Comparison of ENCODE assay signal across 17 mouse cellular contexts in the genomic region with DNA sequence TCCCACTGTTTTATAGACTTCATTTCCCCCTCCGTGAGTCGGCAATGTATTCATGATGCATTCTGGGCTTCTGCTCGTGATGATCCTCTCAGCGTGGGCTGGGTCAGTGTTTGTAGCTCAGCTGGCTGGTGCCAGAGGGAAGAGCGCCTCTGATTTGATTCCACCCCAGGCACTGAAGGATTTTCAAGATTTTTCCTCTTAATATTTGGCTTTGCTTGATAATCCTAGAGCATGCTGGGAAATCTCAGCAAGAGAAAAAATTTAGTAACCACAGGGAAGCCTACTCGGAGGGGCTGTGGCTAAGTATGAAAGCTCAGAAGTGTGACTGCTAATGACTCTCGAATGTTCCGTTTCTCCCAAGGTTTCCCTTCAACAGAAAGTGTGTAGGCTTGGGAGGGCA. TPM values are rescaled to one million over a fixed set of nuclear protein-coding genes. Genes with fewer than 3 reads are reported as not detected.
A peak's percentile ranks its signal among the peaks of the same experiment; 100 is the strongest.
DNase-seq lines count a peak whose midpoint lies in the region; ATAC-seq and TF ChIP-seq lines count a peak whose summit lies in the region.
"Had no signal": no experiment of that assay in that cellular context is flagged by ENCODE, and none has a peak within 500 bp of the region (broad histone marks: within the 10 kb centered on the region; RNA-seq: fewer than 3 reads in every experiment).

No protein-coding gene starts in this region.

- WGBS in forebrain, postnatal 0 days: 49% methylated on average over 8 of the region's 8 CpGs
- 85% methylated on average over 8 of the region's 8 CpGs for whole genome bisulfite sequencing in forebrain, embryonic 10.5 days
- WGBS in neural tube, embryonic 13.5 days: 49% methylated on average over 8 of the region's 8 CpGs
- WGBS in embryonic facial prominence, embryonic 15.5 days: 43% methylated on average over 8 of the region's 8 CpGs
- 46% methylated on average over 8 of the region's 8 CpGs for WGBS in neural tube, embryonic 15.5 days
- 70% methylated on average over 8 of the region's 8 CpGs for WGBS in kidney, embryonic 14.5 days

- no peak overlapping the region for H3K4me2 ChIP-seq in forebrain, postnatal 0 days (ENCODE audit: low read depth)
- peak overlapping the region; percentile 13; the same call in 1 of the 2 replicates for H3K4me2 ChIP-seq in neural tube, embryonic 13.5 days
- H3K4me2 ChIP-seq in embryonic facial prominence, embryonic 15.5 days (replicated peaks): 0 out of 2 replicates have a peak overlapping the region, but pooled peaks have one; percentile 10
- peak overlapping the region; percentile 41 for H3K4me2 ChIP-seq in neural tube, embryonic 15.5 days
- no peak overlapping the region for H3K4me2 ChIP-seq in kidney, embryonic 14.5 days (replicated peaks; ENCODE audit: low read depth, low read length)
- H3K4me2 ChIP-seq: liver, embryonic 11.5 days; lung, embryonic 15.5 days had no signal

- DNase-seq in forebrain, postnatal 0 days: peak; percentile 27
- DNase-seq in forebrain, embryonic 10.5 days (ENCODE audit: extremely low spot score, low spot score): no peak
- DNase-seq in neural tube, embryonic 10.5 days (ENCODE audit: extremely low spot score, low spot score): no peak
- no peak for DNase-seq in frontal cortex, postnatal 10 days (ENCODE audit: low spot score in 2 of 2)
- DNase-seq: gastrocnemius, postnatal 25 days; kidney, adult 11 months; kidney, postnatal 25 days; spleen, adult 18-20 months; thymus, postnatal 25 days had no signal

- H3K4me3 ChIP-seq in forebrain, postnatal 0 days (ENCODE audit: low read depth, low read length): no peak overlapping the region
- no peak overlapping the region for H3K4me3 ChIP-seq in forebrain, embryonic 10.5 days
- no peak overlapping the region for H3K4me3 ChIP-seq in neural tube, embryonic 13.5 days
- H3K4me3 ChIP-seq in embryonic facial prominence, embryonic 15.5 days (replicated peaks): no peak overlapping the region
- no peak overlapping the region for H3K4me3 ChIP-seq in neural tube, embryonic 15.5 days (replicated peaks)
- no peak overlapping the region for H3K4me3 ChIP-seq in kidney, embryonic 14.5 days (ENCODE audit: low read length)
- H3K4me3 ChIP-seq: heart, embryonic 10.5 days; lung, embryonic 15.5 days had no signal

- ATAC-seq in forebrain, postnatal 0 days: no peak
- ATAC-seq in neural tube, embryonic 13.5 days (ENCODE audit: low read depth): 0 out of 2 replicates have a peak, but pooled peaks have one; percentile 23
- ATAC-seq in embryonic facial prominence, embryonic 15.5 days (ENCODE audit: insufficient number of reproducible peaks, low FRiP score, low TSS enrichment, low read depth): no peak
- peak; percentile 50; the same call in 1 of the 2 replicates for ATAC-seq in neural tube, embryonic 15.5 days (ENCODE audit: low FRiP score)
- no peak for ATAC-seq in kidney, embryonic 14.5 days (ENCODE audit: low FRiP score, low TSS enrichment)

- H3K9me3 ChIP-seq in forebrain, postnatal 0 days (ENCODE audit: low read length): no peaks in the 10 kb centered on the region
- no peaks in the 10 kb centered on the region for H3K9me3 ChIP-seq in forebrain, embryonic 10.5 days
- H3K9me3 ChIP-seq in neural tube, embryonic 13.5 days: no peaks in the 10 kb centered on the region
- H3K9me3 ChIP-seq in embryonic facial prominence, embryonic 15.5 days (replicated peaks): no peaks in the 10 kb centered on the region
- H3K9me3 ChIP-seq in neural tube, embryonic 15.5 days (replicated peaks): no peaks in the 10 kb centered on the region
- H3K9me3 ChIP-seq in kidney, embryonic 14.5 days (ENCODE audit: control insufficient read depth, low read length): no peaks in the 10 kb centered on the region
- H3K9me3 ChIP-seq: heart, embryonic 10.5 days; lung, embryonic 15.5 days had no signal

- no peak overlapping the region for H3K9ac ChIP-seq in forebrain, postnatal 0 days
- H3K9ac ChIP-seq in neural tube, embryonic 13.5 days: no peak overlapping the region; the same call in 1 of the 2 replicates
- no peak overlapping the region for H3K9ac ChIP-seq in embryonic facial prominence, embryonic 15.5 days
- no peak overlapping the region for H3K9ac ChIP-seq in neural tube, embryonic 15.5 days (replicated peaks)
- no peak overlapping the region for H3K9ac ChIP-seq in kidney, embryonic 14.5 days (ENCODE audit: low read depth, low read length)
- H3K9ac ChIP-seq: lung, embryonic 15.5 days had no signal

- no peaks in the 10 kb centered on the region for H3K27me3 ChIP-seq in forebrain, postnatal 0 days (ENCODE audit: insufficient read depth, low read length)
- no peaks in the 10 kb centered on the region for H3K27me3 ChIP-seq in forebrain, embryonic 10.5 days (ENCODE audit: poor library complexity, severe bottlenecking)
- no peaks in the 10 kb centered on the region for H3K27me3 ChIP-seq in neural tube, embryonic 13.5 days
- no peaks in the 10 kb centered on the region for H3K27me3 ChIP-seq in embryonic facial prominence, embryonic 15.5 days
- H3K27me3 ChIP-seq in neural tube, embryonic 15.5 days (replicated peaks): no peaks in the 10 kb centered on the region
- H3K27me3 ChIP-seq in kidney, embryonic 14.5 days (ENCODE audit: control insufficient read depth, insufficient read depth, low read length): no peaks in the 10 kb centered on the region
- H3K27me3 ChIP-seq: lung, embryonic 15.5 days had no signal

- no peak for TF ChIP-seq CTCF in forebrain, postnatal 0 days (IDR thresholded peaks at IDR 0.05; ENCODE audit: low read depth)

- H3K27ac ChIP-seq in forebrain, postnatal 0 days (ENCODE audit: low read depth, low read length): no peak overlapping the region
- no peak overlapping the region for H3K27ac ChIP-seq in forebrain, embryonic 10.5 days
- peak overlapping the region; percentile 34 for H3K27ac ChIP-seq in neural tube, embryonic 13.5 days (replicated peaks)
- no peak overlapping the region for H3K27ac ChIP-seq in embryonic facial prominence, embryonic 15.5 days (replicated peaks)
- peak overlapping the region; percentile 49; the same call in 1 of the 2 replicates for H3K27ac ChIP-seq in neural tube, embryonic 15.5 days (replicated peaks)
- H3K27ac ChIP-seq in kidney, embryonic 14.5 days (ENCODE audit: low read depth, low read length): no peak overlapping the region
- H3K27ac ChIP-seq: heart, embryonic 10.5 days; lung, embryonic 15.5 days had no signal

- H3K36me3 ChIP-seq in forebrain, postnatal 0 days (ENCODE audit: insufficient read depth): no peaks in the 10 kb centered on the region
- H3K36me3 ChIP-seq in forebrain, embryonic 10.5 days (replicated peaks): no peaks in the 10 kb centered on the region
- H3K36me3 ChIP-seq in neural tube, embryonic 13.5 days: no peaks in the 10 kb centered on the region
- H3K36me3 ChIP-seq in embryonic facial prominence, embryonic 15.5 days: no peaks in the 10 kb centered on the region
- H3K36me3 ChIP-seq in neural tube, embryonic 15.5 days: no peaks in the 10 kb centered on the region
- no peaks in the 10 kb centered on the region for H3K36me3 ChIP-seq in kidney, embryonic 14.5 days (ENCODE audit: control insufficient read depth, insufficient read depth, low read length)
- H3K36me3 ChIP-seq: heart, embryonic 10.5 days; lung, embryonic 15.5 days had no signal

- no peaks in the 10 kb centered on the region for H3K4me1 ChIP-seq in forebrain, postnatal 0 days (ENCODE audit: insufficient read depth)
- no peaks in the 10 kb centered on the region for H3K4me1 ChIP-seq in forebrain, embryonic 10.5 days
- H3K4me1 ChIP-seq in neural tube, embryonic 13.5 days (replicated peaks): peaks cover 18% of the 10 kb centered on the region
- H3K4me1 ChIP-seq in embryonic facial prominence, embryonic 15.5 days: peaks cover 6% of the 10 kb centered on the region; the same call in 1 of the 2 replicates
- peaks cover 16% of the 10 kb centered on the region for H3K4me1 ChIP-seq in neural tube, embryonic 15.5 days
- H3K4me1 ChIP-seq in kidney, embryonic 14.5 days (ENCODE audit: control insufficient read depth, insufficient read depth, low read length): 0 out of 2 replicates have a peak, but pooled peaks cover 4% of the 10 kb centered on the region
- H3K4me1 ChIP-seq: heart, embryonic 10.5 days; lung, embryonic 15.5 days had no signal

RNA-seq across cellular contexts. Expression of a gene that starts 49.9 kb away (rescaled TPM):
- 2.6 and 4.5 TPM in 2 replicates for total RNA-seq in forebrain, postnatal 0 days (2014; rRNA removed)
- 2.6 and 3.8 TPM in 2 replicates for polyA plus RNA-seq in forebrain, postnatal 0 days (2015; fragmentation: Nextera tagmentation; extraction: Ambion mirVana)
- polyA plus RNA-seq in forebrain, embryonic 10.5 days (2016; fragmentation: Nextera tagmentation; extraction: Ambion mirVana): not detected in 2 replicates
- polyA plus RNA-seq in neural tube, embryonic 13.5 days (2015; fragmentation: Nextera tagmentation; extraction: Ambion mirVana): 0.18 TPM in 1 of 2 replicates, not detected in the other
- 1.4 and 2.3 TPM in 2 replicates for polyA plus RNA-seq in embryonic facial prominence, embryonic 15.5 days (2015; fragmentation: Nextera tagmentation; extraction: Ambion mirVana)
- 1.1 and 1.2 TPM in 2 replicates for polyA plus RNA-seq in neural tube, embryonic 15.5 days (2015; fragmentation: Nextera tagmentation; extraction: Ambion mirVana)
- not detected in 2 replicates for polyA plus RNA-seq in kidney, embryonic 14.5 days (2014; fragmentation: Nextera tagmentation; extraction: Ambion mirVana)
- total RNA-seq: gastrocnemius, postnatal 25 days; heart, postnatal 25 days had no signal
- polyA plus RNA-seq: heart, embryonic 10.5 days; liver, embryonic 11.5 days had no signal

Comparison
In these comparisons a context has a peak if more than half of its experiments do, and no peak if none do; other contexts are left out.
1. ATAC-seq: peak in neural tube, embryonic 13.5 days (single experiment) and neural tube, embryonic 15.5 days (single experiment); none in forebrain, postnatal 0 days (single experiment), embryonic facial prominence, embryonic 15.5 days (single experiment) and kidney, embryonic 14.5 days (single experiment).
2. H3K27ac ChIP-seq: peak in neural tube, embryonic 13.5 days (single experiment) and neural tube, embryonic 15.5 days (single experiment); none in forebrain, postnatal 0 days (single experiment), forebrain, embryonic 10.5 days (single experiment), embryonic facial prominence, embryonic 15.5 days (single experiment) and kidney, embryonic 14.5 days (single experiment).
3. H3K4me2 ChIP-seq: peak in neural tube, embryonic 13.5 days (single experiment), embryonic facial prominence, embryonic 15.5 days (single experiment) and neural tube, embryonic 15.5 days (single experiment); none in forebrain, postnatal 0 days (single experiment) and kidney, embryonic 14.5 days (single experiment).